ENCODE assay signal across 17 mouse cellular contexts in the genomic region with DNA sequence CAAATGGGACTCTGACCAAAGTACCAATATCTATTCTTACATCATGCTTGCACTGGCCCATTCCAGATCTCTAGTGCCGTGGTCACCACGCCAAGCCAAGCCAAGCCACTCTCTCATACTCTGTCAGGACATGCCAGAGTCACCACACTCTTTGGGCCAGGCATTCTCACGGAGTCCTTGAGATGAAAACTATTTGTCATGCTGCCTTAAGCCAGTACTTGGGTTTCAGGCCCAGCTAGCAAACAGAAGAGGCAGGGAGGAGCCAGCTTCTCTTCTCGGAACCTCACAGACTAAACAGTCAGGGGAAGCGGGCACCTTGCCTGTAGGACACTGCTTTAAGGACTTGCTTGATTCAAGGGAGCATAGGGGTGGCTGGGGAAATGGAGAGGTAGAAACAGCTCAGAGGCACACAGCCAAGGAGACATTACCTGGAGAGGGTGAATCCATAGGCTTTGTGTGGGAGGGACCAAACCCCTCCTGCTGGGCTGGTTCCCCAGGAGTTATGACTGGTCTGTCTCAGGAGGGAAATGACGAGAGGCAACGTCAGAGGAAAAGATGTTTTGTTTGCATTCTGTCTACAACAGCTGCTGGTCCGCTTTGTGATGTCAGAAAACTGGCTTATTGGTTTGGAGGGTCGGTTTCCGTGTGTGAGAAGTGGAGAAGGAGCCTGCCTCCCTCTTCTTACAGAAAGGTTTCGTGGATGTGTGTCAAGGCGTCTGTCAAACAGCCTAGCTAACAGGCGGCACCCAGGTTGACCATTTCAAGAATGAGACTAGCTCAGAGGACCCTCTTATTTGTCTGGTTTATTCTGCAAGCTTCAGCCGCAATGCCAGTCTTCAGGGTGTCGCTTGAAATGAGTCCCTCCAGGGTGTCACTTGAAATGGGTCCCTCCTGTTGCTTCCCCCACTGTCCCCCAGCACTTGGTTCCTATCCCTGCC. TPM values are rescaled to one million over a fixed set of nuclear protein-coding genes. Genes with fewer than 3 reads are reported as not detected.
DNase-seq lines count a peak whose midpoint lies in the region; TF ChIP-seq lines count a peak whose summit lies in the region.
"Had no signal": no experiment of that assay in that cellular context is flagged by ENCODE, and none has a peak within 500 bp of the region (broad histone marks: within the 10 kb centered on the region; RNA-seq: fewer than 3 reads in every experiment).

No protein-coding gene starts in this region.

- TF ChIP-seq CTCF in gastrocnemius, adult 2 months (IDR thresholded peaks at IDR 0.05) = no peak

- H3K4me3 ChIP-seq in gastrocnemius, adult 2 months = no peak overlapping the region
- H3K4me3 ChIP-seq: hindbrain, embryonic 15.5 days; liver, embryonic 13.5 days; midbrain, embryonic 10.5 days; myocyte had no signal

- DNase-seq in gastrocnemius, adult 2 months = peak; percentile 50
- DNase-seq in gastrocnemius, postnatal 14 days = no peak
- peak; percentile 44 for DNase-seq in 3134 (ENCODE audit: extremely low read depth, insufficient read length, low spot score)
- peak; percentile 58 for DNase-seq in adrenal gland, postnatal 25 days
- DNase-seq in lung, postnatal 10 days = peak; percentile 82
- no peak for DNase-seq in layer of hippocampus, postnatal 14 days (ENCODE audit: low spot score in 2 of 2)
- DNase-seq in frontal cortex, postnatal 36 days (ENCODE audit: low spot score in 2 of 2) = no peak
- DNase-seq in left cerebral cortex, adult 18-20 months (ENCODE audit: low spot score in 2 of 2) = no peak
- DNase-seq: B cell, adult 2 months; cerebellum, adult 18-20 months; heart, adult 18-20 months; liver, embryonic 13.5 days had no signal

- intact Hi-C loops in gastrocnemius, adult 2 months (cut with DNase I) = no loop called here
- intact Hi-C loops in gastrocnemius, postnatal 14 days (cut with DNase I; ENCODE audit: low total_unique reads) = no loop called here

- H3K27ac ChIP-seq in gastrocnemius, adult 2 months = peak overlapping the region; percentile 54; the same call in 1 of the 2 replicates
- H3K27ac ChIP-seq: hindbrain, embryonic 15.5 days; liver, embryonic 13.5 days; midbrain, embryonic 10.5 days had no signal

RNA-seq across cellular contexts. Expression of gene Scnn1a, which starts 1.2 kb away (rescaled TPM):
- total RNA-seq in gastrocnemius, adult 2 months (2021) = under 1 TPM; 0.10 to 0.14 TPM
- under 1 TPM; 0.22 to 0.27 TPM for total RNA-seq in gastrocnemius, postnatal 14 days (2021)
- 1.6 and 1.9 TPM in 2 replicates for total RNA-seq in adrenal gland, postnatal 25 days (2021)
- 1 to 10 TPM; 2.8 to 4.1 TPM for total RNA-seq in layer of hippocampus, postnatal 14 days (2021)
- total RNA-seq in left cerebral cortex, adult 18-20 months (2021) = 1 to 10 TPM; 2.6 to 3.6 TPM

RNA-seq across cellular contexts. Expression of gene Ltbr, which starts 5.6 kb away (rescaled TPM):
- total RNA-seq in gastrocnemius, adult 2 months (2021) = 10 to 100 TPM; 20.3 to 21.2 TPM
- total RNA-seq in gastrocnemius, postnatal 14 days (2021) = 10 to 100 TPM; 24.8 to 26.3 TPM
- total RNA-seq in adrenal gland, postnatal 25 days (2021) = 78.7 and 91.8 TPM in 2 replicates
- 10 to 100 TPM in 1 of 2 experiments, 1 to 10 TPM in 1; 9.8 to 13.3 TPM for total RNA-seq in layer of hippocampus, postnatal 14 days (2021)
- 1 to 10 TPM; 8.1 to 9.5 TPM for total RNA-seq in left cerebral cortex, adult 18-20 months (2021)

RNA-seq across cellular contexts. Expression of gene Tnfrsf1a, which starts 29.9 kb away (rescaled TPM):
- 10 to 100 TPM; 25.8 to 26.2 TPM for total RNA-seq in gastrocnemius, adult 2 months (2021)
- total RNA-seq in gastrocnemius, postnatal 14 days (2021) = 10 to 100 TPM; 42.1 to 42.3 TPM
- 247 and 250 TPM in 2 replicates for total RNA-seq in adrenal gland, postnatal 25 days (2021)
- total RNA-seq in layer of hippocampus, postnatal 14 days (2021) = 10 to 100 TPM; 12.8 to 15.2 TPM
- total RNA-seq in left cerebral cortex, adult 18-20 months (2021) = 10 to 100 TPM; 10.9 to 13.4 TPM

RNA-seq across cellular contexts. Expression of gene Tuba3a, which starts 33.4 kb away (rescaled TPM):
- not detected for total RNA-seq in gastrocnemius, adult 2 months (2021)
- total RNA-seq in gastrocnemius, postnatal 14 days (2021) = not detected
- total RNA-seq in adrenal gland, postnatal 25 days (2021) = not detected in 2 replicates
- total RNA-seq in layer of hippocampus, postnatal 14 days (2021) = not detected
- not detected for total RNA-seq in left cerebral cortex, adult 18-20 months (2021)
- total RNA-seq: common myeloid progenitor, adult 5-6 weeks; heart, adult 18-20 months; left cerebral cortex, postnatal 25 days had no signal

Comparison
In these comparisons a context has a peak if more than half of its experiments do, and no peak if none do; other contexts are left out.
1. DNase-seq: peak in gastrocnemius, adult 2 months (single experiment), 3134 (single experiment), adrenal gland, postnatal 25 days (single experiment) and lung, postnatal 10 days (single experiment); none in gastrocnemius, postnatal 14 days (single experiment), layer of hippocampus, postnatal 14 days (0 of 2), frontal cortex, postnatal 36 days (0 of 2) and left cerebral cortex, adult 18-20 months (0 of 2).